Mouse (Mus musculus) kidney, embryonic 16.5 days (tissue): ENCODE data around the gene Igf2bp3. TPM values are rescaled to one million over a fixed set of nuclear protein-coding genes. Genes with fewer than 3 reads are reported as not detected.

ENCODE experiments used
- ATAC-seq: fragments of 200-750 bp; cut with Nextera tagmentation; 2 replicates; pipeline ENCODE4 v1.8.0; 2017; ENCODE audit warnings: moderate TSS enrichment; ENCODE audit not compliant: low FRiP score, low TSS enrichment
- H3K27ac ChIP-seq: fragments of 300-500 bp; sonication (generic); 2 replicates; pipeline ENCODE4 v1.5.1; 2014; ENCODE audit warnings: low read length
- H3K27me3 ChIP-seq: fragments of 300-500 bp; sonication (generic); 2 replicates; pipeline ENCODE4 v1.6.1; 2014; ENCODE audit warnings: low read length, control low read depth, mixed read lengths; ENCODE audit not compliant: insufficient read depth
- H3K36me3 ChIP-seq: fragments of 300-500 bp; sonication (generic); 2 replicates; pipeline ENCODE4 v1.6.1; 2014; ENCODE audit warnings: low read length, control low read depth, mixed read lengths; ENCODE audit not compliant: insufficient read depth
- H3K4me1 ChIP-seq: fragments of 300-500 bp; sonication (generic); 2 replicates; pipeline ENCODE4 v1.6.1; 2014; ENCODE audit warnings: low read length, control low read depth, mixed read lengths; ENCODE audit not compliant: insufficient read depth
- H3K4me2 ChIP-seq: fragments of 300-500 bp; sonication (generic); replicated peaks from 2 replicates; pipeline ENCODE4 v1.6.1; 2014; ENCODE audit warnings: low read depth, low read length
- H3K4me3 ChIP-seq: fragments of 300-500 bp; sonication (generic); 2 replicates; pipeline ENCODE4 v1.5.1; 2014; ENCODE audit warnings: mild to moderate bottlenecking, low read length
- H3K9ac ChIP-seq: fragments of 300-500 bp; sonication (generic); replicated peaks from 2 replicates; pipeline ENCODE4 v1.6.1; 2014; ENCODE audit warnings: low read length
- H3K9me3 ChIP-seq: fragments of 300-500 bp; sonication (generic); 2 replicates; pipeline ENCODE4 v1.6.1; 2016; ENCODE audit warnings: low read length, control low read depth
- WGBS: fragments of 180-500 bp; shearing (Covaris S2); extraction: QIAGEN DNeasy Blood & Tissue Kit; methylation state at CpG from one replicate; pipeline ENCODE4 v1.1.7; 2014; 5-methylcytosine and 5-hydroxymethylcytosine counted together
- polyA plus RNA-seq: library from polyadenylated mRNA; unstranded; fragments of >200 nt; fragmentation: Nextera tagmentation; extraction: Ambion mirVana; gene quantifications from 2 replicates; pipeline ENCODE4 v1.2.1, GENCODE M21; 2015

Gene Igf2bp3
- polyA plus RNA-seq, 1 experiment from 2014 or later = 40.8 TPM

GRCm38 (mm10) chr6:49166318-49166717 is 48.4 kb downstream of the Igf2bp3 start:
- no peaks in the 10 kb centered on the region for H3K27me3 ChIP-seq
- no peak for ATAC-seq
- H3K36me3 ChIP-seq = no peaks in the 10 kb centered on the region; the same call in 1 of the 2 replicates
- H3K9me3 ChIP-seq = no peaks in the 10 kb centered on the region
- 84% methylated on average over 8 of the region's 8 CpGs for WGBS
- peaks cover 24% of the 10 kb centered on the region for H3K4me1 ChIP-seq
- H3K4me2 ChIP-seq = no peak overlapping the region
- no peak overlapping the region for H3K27ac ChIP-seq
- no peak overlapping the region for H3K4me3 ChIP-seq
- no peak overlapping the region for H3K9ac ChIP-seq

DNA sequence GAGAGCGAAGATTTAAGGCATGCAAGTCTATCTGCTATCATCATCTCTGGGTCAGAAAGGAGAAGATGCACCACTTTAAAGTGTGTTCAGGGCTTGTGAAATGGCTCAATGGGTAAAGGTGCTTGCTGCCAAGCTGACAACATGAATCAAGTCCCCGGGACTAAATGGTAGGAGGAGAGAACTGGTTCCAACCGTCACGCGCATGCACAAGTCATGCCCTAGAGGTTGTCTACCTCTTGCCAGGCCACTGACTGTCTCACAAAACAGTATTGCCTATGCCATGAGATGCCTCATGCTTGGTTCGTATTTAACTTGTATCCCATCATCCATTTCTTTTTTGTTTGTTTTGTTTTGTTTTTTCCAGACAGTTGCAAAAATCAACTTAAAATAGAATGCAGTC is 48.9 kb downstream of the Igf2bp3 start:
- Histone ChIP-seq H3K9ac (no peak overlapping the region), H3K27me3 (no peaks in the 10 kb centered on the region), H3K9me3 (no peaks in the 10 kb centered on the region), H3K36me3 (no peaks in the 10 kb centered on the region; the same call in 1 of the 2 replicates), H3K4me3 (no peak overlapping the region), H3K4me1 (peaks cover 24% of the 10 kb centered on the region), H3K4me2 (no peak overlapping the region), H3K27ac (peak overlapping the region; percentile 91; the same call in 1 of the 2 replicates)
- 68% methylated on average over 6 of the region's 6 CpGs for WGBS
- ATAC-seq = no peak; the same call in 1 of the 2 replicates

GRCm38 (mm10) chr6:49165101-49165500 is 49.7 kb downstream of the Igf2bp3 start:
- peak; percentile 92 for ATAC-seq
- 6% methylated on average over 6 of the region's 6 CpGs for WGBS
- Histone ChIP-seq H3K36me3 (no peaks in the 10 kb centered on the region; the same call in 1 of the 2 replicates), H3K27ac (peak overlapping the region; percentile 91), H3K4me3 (no peak overlapping the region), H3K9ac (peak overlapping the region; percentile 32; the same call in 1 of the 2 replicates), H3K4me2 (peak overlapping the region; percentile 41), H3K9me3 (no peaks in the 10 kb centered on the region), H3K4me1 (peaks cover 23% of the 10 kb centered on the region), H3K27me3 (no peaks in the 10 kb centered on the region)

DNA sequence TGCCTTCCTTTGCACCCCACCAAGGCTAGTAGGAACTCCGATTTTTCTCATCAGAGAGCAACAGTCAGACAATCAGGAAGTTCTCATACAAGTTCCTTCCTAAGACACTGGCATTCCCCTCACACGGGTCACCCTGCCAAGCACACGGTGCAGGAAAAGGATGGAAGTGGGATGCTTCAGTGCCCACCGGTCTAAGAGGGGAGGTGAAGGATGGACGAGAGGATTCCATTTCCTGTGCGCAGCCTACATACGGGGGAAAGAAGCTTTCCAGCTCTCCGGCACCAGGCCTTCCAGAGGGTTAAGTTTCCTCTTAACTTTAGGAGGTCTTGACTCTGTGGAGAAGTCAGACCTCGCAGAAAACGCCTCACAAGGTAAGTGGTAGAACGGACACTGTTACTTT is 50.1 kb downstream of the Igf2bp3 start:
- Histone ChIP-seq H3K4me3 (no peak overlapping the region), H3K27ac (peak overlapping the region; percentile 91), H3K4me1 (peaks cover 21% of the 10 kb centered on the region), H3K4me2 (peak overlapping the region; percentile 41), H3K9ac (peak overlapping the region; percentile 32; the same call in 1 of the 2 replicates), H3K36me3 (no peaks in the 10 kb centered on the region; the same call in 1 of the 2 replicates), H3K9me3 (no peaks in the 10 kb centered on the region), H3K27me3 (no peaks in the 10 kb centered on the region)
- WGBS = 33% methylated on average over 11 of the region's 11 CpGs
- peak; percentile 78 for ATAC-seq

GRCm38 (mm10) chr6:49159971-49160370 is 54.8 kb downstream of the Igf2bp3 start:
- ATAC-seq = no peak
- Histone ChIP-seq H3K36me3 (no peaks in the 10 kb centered on the region), H3K4me1 (peaks cover 11% of the 10 kb centered on the region), H3K9ac (no peak overlapping the region), H3K27ac (no peak overlapping the region), H3K9me3 (no peaks in the 10 kb centered on the region), H3K27me3 (no peaks in the 10 kb centered on the region), H3K4me3 (no peak overlapping the region), H3K4me2 (no peak overlapping the region)
- WGBS = 82% methylated on average over 2 of the region's 2 CpGs

- H3K4me2 ChIP-seq = no peak overlapping the region
- H3K4me3 ChIP-seq = no peak overlapping the region
- H3K27ac ChIP-seq = no peak overlapping the region
- ATAC-seq = no peak
- H3K4me1 ChIP-seq = no peaks in the 10 kb centered on the region
- no peak overlapping the region for H3K9ac ChIP-seq
- no peaks in the 10 kb centered on the region for H3K27me3 ChIP-seq
- H3K9me3 ChIP-seq = no peaks in the 10 kb centered on the region
- WGBS = 77% methylated on average over 3 of the region's 3 CpGs
- H3K36me3 ChIP-seq = no peaks in the 10 kb centered on the region
Observed at GRCm38 (mm10) chr6:49156826-49157175, 58.0 kb downstream of the Igf2bp3 start.

DNA sequence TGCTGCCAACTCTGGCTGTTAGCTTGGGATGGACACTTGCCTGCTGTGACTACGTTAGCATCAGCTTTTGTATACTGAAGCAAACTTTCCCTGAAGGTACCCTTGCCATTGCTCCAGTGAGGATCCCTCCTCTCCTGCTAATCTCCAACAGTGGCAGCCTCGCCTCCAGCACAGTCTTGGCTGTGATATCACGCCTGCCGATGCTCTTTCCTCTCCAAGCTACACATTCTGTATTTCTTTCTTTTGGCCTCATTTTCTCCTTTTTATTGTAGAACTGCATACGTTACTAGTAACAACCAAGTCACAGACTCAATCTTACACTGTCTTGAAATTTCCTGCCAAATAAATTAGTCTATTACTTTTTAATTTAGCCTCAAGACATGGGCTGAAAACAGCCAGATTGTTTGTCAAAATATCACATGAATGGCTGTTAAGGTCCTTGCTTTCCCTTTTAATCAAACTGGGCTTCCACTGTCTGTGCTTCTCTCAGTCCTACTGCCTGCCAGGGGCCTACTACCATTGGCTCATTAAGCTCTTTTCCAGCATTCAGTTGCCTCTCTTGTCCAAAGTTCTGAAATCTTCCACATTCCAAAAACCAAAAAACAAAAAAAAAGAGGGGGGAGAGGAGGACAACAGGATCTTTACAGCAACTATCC is 58.5 kb downstream of the Igf2bp3 start:
- no peaks in the 10 kb centered on the region for H3K9me3 ChIP-seq
- H3K27ac ChIP-seq = no peak overlapping the region
- no peak overlapping the region for H3K4me3 ChIP-seq
- 0 out of 2 replicates have a peak, but pooled peaks cover 4% of the 10 kb centered on the region for H3K4me1 ChIP-seq
- no peak overlapping the region for H3K9ac ChIP-seq
- 88% methylated on average over 5 of the region's 5 CpGs for WGBS
- H3K36me3 ChIP-seq = no peaks in the 10 kb centered on the region
- no peak for ATAC-seq
- H3K27me3 ChIP-seq = no peaks in the 10 kb centered on the region
- H3K4me2 ChIP-seq = no peak overlapping the region

- Histone ChIP-seq H3K9ac (no peak overlapping the region), H3K4me1 (peaks cover 23% of the 10 kb centered on the region), H3K36me3 (no peaks in the 10 kb centered on the region), H3K9me3 (no peaks in the 10 kb centered on the region), H3K27ac (0 out of 2 replicates have a peak overlapping the region, but pooled peaks have one; percentile 95), H3K4me3 (no peak overlapping the region), H3K4me2 (no peak overlapping the region), H3K27me3 (no peaks in the 10 kb centered on the region)
- WGBS = 68% methylated on average over 4 of the region's 4 CpGs
- ATAC-seq = peak; percentile 58; the same call in 1 of the 2 replicates
Observed at GRCm38 (mm10) chr6:49151465-49151864, 63.3 kb downstream of the Igf2bp3 start.

GRCm38 (mm10) chr6:49150349-49151229 is 64.2 kb downstream of the Igf2bp3 start:
- Histone ChIP-seq H3K4me2 (no peak overlapping the region), H3K27me3 (no peaks in the 10 kb centered on the region), H3K4me1 (peaks cover 29% of the 10 kb centered on the region), H3K9me3 (no peaks in the 10 kb centered on the region), H3K36me3 (no peaks in the 10 kb centered on the region), H3K9ac (no peak overlapping the region), H3K4me3 (no peak overlapping the region), H3K27ac (peak overlapping the region; percentile 95)
- WGBS = 71% methylated on average over 9 of the region's 9 CpGs
- no peak for ATAC-seq
